27 mouse cellular contexts compared by ENCODE assay signal in the genomic region with DNA sequence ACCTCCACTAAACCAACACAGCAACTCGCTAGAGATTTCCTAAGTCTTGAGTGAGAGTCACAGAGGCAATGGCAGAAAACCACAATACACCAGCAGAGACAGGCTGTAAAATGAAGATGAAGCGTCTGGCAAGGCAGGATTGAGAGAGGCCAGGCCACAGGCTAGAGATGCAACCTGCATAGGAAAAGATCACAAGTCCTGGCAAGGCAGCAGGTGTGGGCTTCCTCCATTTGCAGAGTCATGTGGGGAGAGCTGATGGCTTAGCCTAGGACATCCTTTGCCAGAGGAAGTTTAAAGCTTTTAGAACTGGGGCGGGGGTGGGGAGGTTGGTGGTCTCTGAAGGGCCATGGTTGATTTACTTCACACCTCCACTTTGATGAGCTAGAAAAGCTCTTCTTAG.
A peak's percentile ranks its signal among the peaks of the same experiment; 100 is the strongest.
DNase-seq lines count a peak whose midpoint lies in the region; ATAC-seq and TF ChIP-seq lines count a peak whose summit lies in the region.
"Had no signal": no experiment of that assay in that cellular context is flagged by ENCODE, and none has a peak within 500 bp of the region (broad histone marks: within the 10 kb centered on the region; RNA-seq: fewer than 3 reads in every experiment).

No protein-coding gene starts in this region.

- no peak for ATAC-seq in inflammation-experienced regulatory T-cells, adult 6 months
- ATAC-seq in hindbrain, embryonic 11.5 days (ENCODE audit: low FRiP score): no peak
- ATAC-seq: forebrain, embryonic 13.5 days; forebrain, embryonic 16.5 days; hindbrain, postnatal 0 days had no signal

- H3K9me3 ChIP-seq in hindbrain, embryonic 11.5 days (ENCODE audit: control insufficient read depth, low read length): no peaks in the 10 kb centered on the region
- no peaks in the 10 kb centered on the region for H3K9me3 ChIP-seq in midbrain, embryonic 10.5 days (replicated peaks)
- H3K9me3 ChIP-seq: embryonic facial prominence, embryonic 10.5 days; embryonic facial prominence, embryonic 13.5 days; forebrain, embryonic 10.5 days; forebrain, embryonic 13.5 days; heart, embryonic 12.5 days; heart, embryonic 15.5 days; hindbrain, embryonic 10.5 days had no signal

- WGBS in thymus, adult 2 months: 20% methylated on average over 3 of the region's 3 CpGs
- 76% methylated on average over 3 of the region's 3 CpGs for WGBS in hindbrain, embryonic 11.5 days
- 72% methylated on average over 3 of the region's 3 CpGs for WGBS in midbrain, embryonic 10.5 days

- no peaks in the 10 kb centered on the region for H3K27me3 ChIP-seq in thymus, adult 2 months (ENCODE audit: control insufficient read depth, insufficient read depth, low read length)
- H3K27me3 ChIP-seq in hindbrain, embryonic 11.5 days (ENCODE audit: control insufficient read depth, insufficient read depth, low read length): no peaks in the 10 kb centered on the region
- H3K27me3 ChIP-seq in midbrain, embryonic 10.5 days (ENCODE audit: low read depth, poor library complexity, severe bottlenecking): no peaks in the 10 kb centered on the region
- H3K27me3 ChIP-seq: embryonic facial prominence, embryonic 13.5 days; forebrain, embryonic 13.5 days; heart, embryonic 12.5 days; heart, embryonic 15.5 days had no signal

- no peak overlapping the region for H3K4me2 ChIP-seq in hindbrain, embryonic 11.5 days (replicated peaks; ENCODE audit: low read depth, low read length)
- H3K4me2 ChIP-seq: embryonic facial prominence, embryonic 13.5 days; forebrain, embryonic 13.5 days; heart, embryonic 12.5 days; heart, embryonic 15.5 days; hindbrain, embryonic 14.5 days had no signal

- H3K36me3 ChIP-seq in thymus, adult 2 months (ENCODE audit: control insufficient read depth, insufficient read depth, low read length): no peaks in the 10 kb centered on the region
- no peaks in the 10 kb centered on the region for H3K36me3 ChIP-seq in hindbrain, embryonic 11.5 days (ENCODE audit: control insufficient read depth, insufficient read depth, low read length)
- H3K36me3 ChIP-seq in midbrain, embryonic 10.5 days: no peaks in the 10 kb centered on the region
- H3K36me3 ChIP-seq: embryonic facial prominence, embryonic 10.5 days; embryonic facial prominence, embryonic 13.5 days; forebrain, embryonic 10.5 days; heart, embryonic 12.5 days; heart, embryonic 15.5 days; hindbrain, embryonic 10.5 days had no signal

- H3K27ac ChIP-seq in thymus, adult 2 months (ENCODE audit: control insufficient read depth, insufficient read depth, low read length): no peak overlapping the region
- H3K27ac ChIP-seq in hindbrain, embryonic 11.5 days (ENCODE audit: low read depth, low read length): no peak overlapping the region
- no peak overlapping the region for H3K27ac ChIP-seq in midbrain, embryonic 10.5 days (replicated peaks)
- H3K27ac ChIP-seq: embryonic facial prominence, embryonic 10.5 days; embryonic facial prominence, embryonic 13.5 days; forebrain, embryonic 10.5 days; forebrain, embryonic 13.5 days; heart, embryonic 15.5 days; hindbrain, embryonic 10.5 days; hindbrain, embryonic 14.5 days; hindbrain, postnatal 0 days had no signal

- no peak for TF ChIP-seq POLR2A in thymus, adult 2 months (IDR thresholded peaks at IDR 0.05; ENCODE audit: control insufficient read depth, extremely low read depth, insufficient read depth, low read length, poor library complexity)

- H3K4me1 ChIP-seq in thymus, adult 2 months (replicated peaks; ENCODE audit: control insufficient read depth, insufficient read depth, low read length): peaks cover 18% of the 10 kb centered on the region
- H3K4me1 ChIP-seq in hindbrain, embryonic 11.5 days (replicated peaks; ENCODE audit: control insufficient read depth, insufficient read depth, low read length): no peaks in the 10 kb centered on the region
- H3K4me1 ChIP-seq in midbrain, embryonic 10.5 days: peaks cover 10% of the 10 kb centered on the region
- H3K4me1 ChIP-seq: embryonic facial prominence, embryonic 10.5 days; embryonic facial prominence, embryonic 13.5 days; heart, embryonic 12.5 days; heart, embryonic 15.5 days had no signal

- H3K9ac ChIP-seq in hindbrain, embryonic 11.5 days (ENCODE audit: low read depth, low read length): no peak overlapping the region
- H3K9ac ChIP-seq: embryonic facial prominence, embryonic 13.5 days; forebrain, embryonic 13.5 days; heart, embryonic 12.5 days; heart, embryonic 15.5 days; hindbrain, embryonic 14.5 days had no signal

- no peak overlapping the region for H3K4me3 ChIP-seq in thymus, adult 2 months (ENCODE audit: control insufficient read depth, insufficient read depth, low read length)
- H3K4me3 ChIP-seq in hindbrain, embryonic 11.5 days (ENCODE audit: low read depth, low read length): no peak overlapping the region
- no peak overlapping the region for H3K4me3 ChIP-seq in midbrain, embryonic 10.5 days
- H3K4me3 ChIP-seq: embryonic facial prominence, embryonic 10.5 days; embryonic facial prominence, embryonic 13.5 days; erythroblast, embryonic 14.5 days; forebrain, embryonic 10.5 days; forebrain, embryonic 13.5 days; heart, embryonic 12.5 days; heart, embryonic 15.5 days; hindbrain, embryonic 10.5 days had no signal

- TF ChIP-seq CTCF in thymus, adult 2 months (IDR thresholded peaks at IDR 0.05; ENCODE audit: borderline replicate concordance, control insufficient read depth, extremely low read depth, insufficient read depth, low read length, poor library complexity): no peak

- peak; percentile 51 for DNase-seq in thymus, adult 2 months
- peak; percentile 53 for DNase-seq in thymus, postnatal 0 days (ENCODE audit: low spot score)
- DNase-seq in thymus, postnatal 25 days: peak; percentile 51
- DNase-seq in hindbrain, embryonic 11.5 days (ENCODE audit: low spot score): no peak
- no peak for DNase-seq in midbrain, embryonic 10.5 days (ENCODE audit: low spot score)
- DNase-seq: adrenal gland, adult 8-10 months; adrenal gland, postnatal 25 days; cerebellum, adult 11-12 months; cerebellum, adult 8-10 months; cerebellum, postnatal 25 days; embryo, embryonic 11 days; gastrocnemius, postnatal 10 days; gastrocnemius, postnatal 36 days; heart, postnatal 10 days; heart, postnatal 36 days had no signal

Comparison
In these comparisons a context has a peak if more than half of its experiments do, and no peak if none do; other contexts are left out.
1. DNase-seq: peak in thymus, adult 2 months (single experiment), thymus, postnatal 0 days (single experiment) and thymus, postnatal 25 days (single experiment); none in hindbrain, embryonic 11.5 days (single experiment) and midbrain, embryonic 10.5 days (single experiment).